Mouse (Mus musculus) midbrain, postnatal 0 days (tissue): ENCODE results near the gene Cyb5r1. TPM values are rescaled to one million over a fixed set of nuclear protein-coding genes. Genes with fewer than 3 reads are reported as not detected.

ENCODE experiments used
- ATAC-seq: fragments of 200-750 bp; cut with Nextera tagmentation; 2 replicates; pipeline ENCODE4 v1.8.0; 2017; ENCODE audit warnings: moderate number of reproducible peaks, mild to moderate bottlenecking, moderate TSS enrichment, moderate library complexity; ENCODE audit not compliant: low FRiP score
- DNase-seq: peaks from one replicate; pipeline ENCODE4 v3.0.0-alpha.2; 2015; ENCODE audit warnings: low spot score
- H3K27ac ChIP-seq: fragments of 300-500 bp; sonication (generic); 2 replicates; pipeline ENCODE4 v1.5.1; 2014; ENCODE audit warnings: low read depth, mild to moderate bottlenecking, low read length, mixed read lengths
- H3K27me3 ChIP-seq: fragments of 300-500 bp; sonication (generic); 2 replicates; pipeline ENCODE4 v1.6.1; 2014; ENCODE audit warnings: low read length, control low read depth, mixed read lengths; ENCODE audit not compliant: insufficient read depth
- H3K36me3 ChIP-seq: fragments of 300-500 bp; sonication (generic); 2 replicates; pipeline ENCODE4 v1.6.1; 2014; ENCODE audit warnings: low read length, control low read depth, mixed read lengths; ENCODE audit not compliant: insufficient read depth
- H3K4me1 ChIP-seq: fragments of 300-500 bp; sonication (generic); 2 replicates; pipeline ENCODE4 v1.6.1; 2014; ENCODE audit warnings: mild to moderate bottlenecking, control low read depth, antibody characterized with exemption, low read length, mixed read lengths; ENCODE audit not compliant: insufficient read depth
- H3K4me2 ChIP-seq: fragments of 300-500 bp; sonication (generic); 2 replicates; pipeline ENCODE4 v1.6.1; 2014; ENCODE audit warnings: low read depth, mild to moderate bottlenecking, low read length, mixed read lengths; ENCODE audit not compliant: poor library complexity, severe bottlenecking
- H3K4me3 ChIP-seq: fragments of 300-500 bp; sonication (generic); 2 replicates; pipeline ENCODE4 v1.5.1; 2014; ENCODE audit warnings: low read depth, mild to moderate bottlenecking, low read length, moderate library complexity
- H3K9ac ChIP-seq: fragments of 300-500 bp; sonication (generic); replicated peaks from 2 replicates; pipeline ENCODE4 v1.6.1; 2014; ENCODE audit warnings: mild to moderate bottlenecking, low read length, moderate library complexity, mixed read lengths; ENCODE audit not compliant: poor library complexity, severe bottlenecking
- H3K9me3 ChIP-seq: fragments of 300-500 bp; sonication (generic); 2 replicates; pipeline ENCODE4 v1.6.1; 2016; ENCODE audit warnings: low read length, control low read depth
- CTCF ChIP-seq: IDR thresholded peaks from 2 replicates; pipeline ENCODE4 v1.5.1; 2016; ENCODE audit warnings: antibody characterized with exemption, mild to moderate bottlenecking
- WGBS: fragments of 180-500 bp; shearing (Covaris S2); extraction: QIAGEN DNeasy Blood & Tissue Kit; methylation state at CpG from one replicate; pipeline ENCODE4 v1.1.7; 2014; 5-methylcytosine and 5-hydroxymethylcytosine counted together
- polyA plus RNA-seq: library from polyadenylated mRNA; unstranded; fragments of >200 nt; fragmentation: Nextera tagmentation; extraction: Ambion mirVana; gene quantifications from 2 replicates; pipeline ENCODE4 v1.2.1, GENCODE M21; 2015
- total RNA-seq: library from RNA; depleted of rRNA; stranded (reverse); fragments of >200 nt; gene quantifications from 2 replicates; pipeline ENCODE4 v1.2.3, GENCODE M21; 2014; rRNA removed

Cyb5r1 gene
- total and polyA plus RNA-seq, 2 experiments from 2014 or later, result 5.3 to 8.3 TPM

DNA sequence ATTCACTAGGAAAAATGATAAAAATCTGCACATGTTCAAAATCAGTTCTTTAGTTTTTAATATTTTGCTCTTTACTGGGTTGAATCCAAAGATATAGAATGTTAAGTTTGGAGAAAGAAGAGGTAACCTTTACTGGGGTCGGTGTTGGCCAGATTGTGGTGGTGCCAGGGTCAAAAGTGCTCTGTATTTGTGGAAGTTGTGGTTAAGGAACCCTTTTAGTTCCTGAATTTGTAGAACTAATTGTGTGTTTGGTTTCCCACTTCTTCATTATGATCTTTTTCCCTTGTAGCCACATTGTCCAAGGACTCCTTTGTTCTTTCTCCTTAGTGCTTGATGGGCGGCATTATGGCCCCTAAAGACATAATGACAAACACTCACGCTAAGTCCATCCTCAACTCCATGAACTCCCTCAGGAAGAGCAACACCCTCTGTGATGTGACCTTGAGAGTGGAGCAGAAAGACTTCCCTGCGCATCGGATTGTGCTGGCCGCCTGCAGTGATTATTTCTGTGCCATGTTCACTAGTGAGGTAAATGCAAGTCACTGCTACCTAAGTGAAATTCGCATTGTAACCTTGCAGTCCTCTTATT, 52.9 kb downstream of the Cyb5r1 start:
- no peak overlapping the region for H3K4me2 ChIP-seq
- WGBS, result 94% methylated on average over 7 of the region's 7 CpGs
- no peak overlapping the region for H3K4me3 ChIP-seq
- ATAC-seq (no peak), DNase-seq (no peak)
- no peaks in the 10 kb centered on the region for H3K4me1 ChIP-seq
- no peak for TF ChIP-seq CTCF
- H3K9me3 ChIP-seq, result no peaks in the 10 kb centered on the region
- H3K27me3 ChIP-seq, result no peaks in the 10 kb centered on the region
- H3K36me3 ChIP-seq, result peaks cover 17% of the 10 kb centered on the region
- H3K27ac ChIP-seq, result no peak overlapping the region
- no peak overlapping the region for H3K9ac ChIP-seq

DNA sequence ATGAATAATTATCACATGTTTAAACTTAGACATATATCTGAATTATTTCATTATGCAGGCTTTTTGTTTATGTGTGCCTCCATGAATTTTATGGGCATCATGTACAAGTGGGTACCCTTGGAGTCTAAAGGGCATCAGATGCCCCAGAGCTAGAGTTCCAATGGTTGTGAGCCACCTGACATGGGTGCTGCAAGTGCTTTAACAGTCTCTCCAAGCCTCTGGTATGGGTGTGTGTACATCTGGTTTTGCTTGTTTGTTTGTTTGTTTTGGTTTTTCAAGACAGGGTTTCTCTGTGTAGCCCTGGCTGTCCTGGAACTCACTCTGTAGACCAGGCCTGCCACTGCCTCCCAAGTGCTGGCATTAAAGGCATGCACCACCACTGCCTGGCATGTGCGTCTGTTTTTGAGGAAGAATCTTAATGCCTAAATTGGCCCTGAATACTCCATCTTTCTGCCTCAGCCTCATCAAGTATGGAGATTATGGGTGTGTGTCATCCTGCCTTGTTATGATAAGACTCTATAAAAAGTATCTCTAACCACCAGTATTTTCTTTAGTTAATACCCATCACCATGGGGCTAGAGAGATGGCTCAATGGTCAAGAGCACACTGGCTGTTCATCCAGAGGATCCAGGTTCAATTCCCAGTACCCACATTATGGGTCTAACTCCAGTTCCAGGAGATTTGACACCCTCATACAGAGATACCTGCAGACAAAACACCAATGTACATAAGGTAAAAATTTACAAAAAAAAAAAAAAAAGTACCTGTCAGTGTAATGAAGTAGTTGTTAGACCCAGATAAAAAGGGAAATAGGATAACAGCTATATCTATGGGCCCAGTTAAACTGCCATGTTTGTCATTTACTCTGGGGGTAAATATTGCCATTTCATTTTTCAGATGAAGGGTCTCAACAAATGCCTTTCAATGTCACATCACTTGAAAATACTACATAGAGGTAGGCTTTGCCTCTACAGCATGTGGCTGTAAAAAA, 55.2 kb downstream of the Cyb5r1 start:
- Histone ChIP-seq H3K4me3 (no peak overlapping the region), H3K4me1 (no peaks in the 10 kb centered on the region), H3K27me3 (no peaks in the 10 kb centered on the region), H3K9ac (no peak overlapping the region), H3K27ac (no peak overlapping the region), H3K4me2 (no peak overlapping the region), H3K36me3 (peaks cover 25% of the 10 kb centered on the region), H3K9me3 (no peaks in the 10 kb centered on the region)
- 95% methylated on average over 1 of the region's 1 CpGs for WGBS
- DNase-seq (no peak), ATAC-seq (no peak)
- TF ChIP-seq CTCF, result no peak

Other genes starting within 250 kb of the Cyb5r1 start
- 0.47 and 3.0 TPM in 2 replicates for gene Chil1, start 223.4 kb upstream of the Cyb5r1 start, total RNA-seq
- gene Chil1, start 223.4 kb upstream of the Cyb5r1 start, polyA plus RNA-seq, result 3.0 and 4.3 TPM in 2 replicates
- gene Mybph, start 212.1 kb upstream of the Cyb5r1 start, total RNA-seq, result not detected in 2 replicates
- gene Mybph, start 212.1 kb upstream of the Cyb5r1 start, polyA plus RNA-seq, result 0.12 TPM in 1 of 2 replicates, not detected in the other
- 45.1 and 54.2 TPM in 2 replicates for gene Adora1, start 170.1 kb upstream of the Cyb5r1 start, total RNA-seq
- 32.5 and 35.6 TPM in 2 replicates for gene Adora1, start 170.1 kb upstream of the Cyb5r1 start, polyA plus RNA-seq
- gene Myog, start 115.6 kb upstream of the Cyb5r1 start, total RNA-seq, result 0.11 and 0.19 TPM in 2 replicates
- not detected in 2 replicates for gene Myog, start 115.6 kb upstream of the Cyb5r1 start, polyA plus RNA-seq
- gene Ppfia4, start 72.6 kb upstream of the Cyb5r1 start, total RNA-seq, result 42.0 and 43.3 TPM in 2 replicates
- 28.7 and 29.1 TPM in 2 replicates for gene Ppfia4, start 72.6 kb upstream of the Cyb5r1 start, polyA plus RNA-seq
- 245 and 286 TPM in 2 replicates for gene Tmem183a, start 43.6 kb upstream of the Cyb5r1 start, total RNA-seq
- gene Tmem183a, start 43.6 kb upstream of the Cyb5r1 start, polyA plus RNA-seq, result 120 and 125 TPM in 2 replicates
- gene 4933406M09Rik, start 19.6 kb upstream of the Cyb5r1 start, total RNA-seq, result not detected in 2 replicates
- not detected in 2 replicates for gene 4933406M09Rik, start 19.6 kb upstream of the Cyb5r1 start, polyA plus RNA-seq
- 98.7 and 110 TPM in 2 replicates for gene Adipor1, start 9.8 kb downstream of the Cyb5r1 start, total RNA-seq
- 74.1 and 80.5 TPM in 2 replicates for gene Adipor1, start 9.8 kb downstream of the Cyb5r1 start, polyA plus RNA-seq
- 26.4 and 42.7 TPM in 2 replicates for gene Klhl12, start 50.0 kb downstream of the Cyb5r1 start, total RNA-seq
- gene Klhl12, start 50.0 kb downstream of the Cyb5r1 start, polyA plus RNA-seq, result 33.9 and 35.3 TPM in 2 replicates
- 37.6 and 45.1 TPM in 2 replicates for gene Rabif, start 89.1 kb downstream of the Cyb5r1 start, total RNA-seq
- gene Rabif, start 89.1 kb downstream of the Cyb5r1 start, polyA plus RNA-seq, result 79.0 and 79.5 TPM in 2 replicates
- not detected in 2 replicates for gene Mgat4e, start 144.1 kb downstream of the Cyb5r1 start, total RNA-seq
- not detected in 2 replicates for gene Mgat4e, start 144.1 kb downstream of the Cyb5r1 start, polyA plus RNA-seq
- 65.9 and 69.9 TPM in 2 replicates for gene Kdm5b, start 154.6 kb downstream of the Cyb5r1 start, total RNA-seq
- gene Kdm5b, start 154.6 kb downstream of the Cyb5r1 start, polyA plus RNA-seq, result 37.3 and 43.7 TPM in 2 replicates
- gene Syt2, start 241.1 kb downstream of the Cyb5r1 start, total RNA-seq, result 18.9 and 19.0 TPM in 2 replicates
- gene Syt2, start 241.1 kb downstream of the Cyb5r1 start, polyA plus RNA-seq, result 6.2 and 6.8 TPM in 2 replicates